Mouse (Mus musculus): ENCODE data around the gene Fgfr2. TPM values are rescaled to one million over a fixed set of nuclear protein-coding genes. Genes with fewer than 3 reads are reported as not detected.

Fgfr2 gene
- polyA plus RNA-seq, 1 experiment from 2014 or later = 169 TPM

GRCm38 (mm10) chr7:132823832-132824231 is 299.3 kb downstream of the Fgfr2 start:
- H3K9me3 ChIP-seq (ENCODE audit: control insufficient read depth, low read depth, low read length) = no peaks in the 10 kb centered on the region
- no peak overlapping the region for H3K4me3 ChIP-seq (ENCODE audit: low read depth, low read length)
- no peak overlapping the region for H3K27ac ChIP-seq (ENCODE audit: low read length)
- H3K27me3 ChIP-seq (ENCODE audit: control insufficient read depth, insufficient read depth, low read length) = no peaks in the 10 kb centered on the region
- H3K9ac ChIP-seq (replicated peaks; ENCODE audit: low read depth, low read length) = no peak overlapping the region
- peaks cover 14% of the 10 kb centered on the region; the same call in 1 of the 2 replicates for H3K36me3 ChIP-seq (ENCODE audit: control insufficient read depth, insufficient read depth, low read length)
- H3K4me2 ChIP-seq (replicated peaks; ENCODE audit: low read depth, low read length) = no peak overlapping the region
- H3K4me1 ChIP-seq (ENCODE audit: control insufficient read depth, insufficient read depth, low read length) = no peaks in the 10 kb centered on the region
- no peak for ATAC-seq (ENCODE audit: insufficient number of reproducible peaks, insufficient read depth, low FRiP score, low read depth)

- Histone ChIP-seq H3K27ac (ENCODE audit: low read length) (no peak overlapping the region), H3K4me1 (ENCODE audit: control insufficient read depth, insufficient read depth, low read length) (no peaks in the 10 kb centered on the region), H3K4me3 (ENCODE audit: low read depth, low read length) (no peak overlapping the region), H3K36me3 (ENCODE audit: control insufficient read depth, insufficient read depth, low read length) (peaks cover 6% of the 10 kb centered on the region; the same call in 1 of the 2 replicates), H3K9ac (replicated peaks; ENCODE audit: low read depth, low read length) (no peak overlapping the region), H3K4me2 (replicated peaks; ENCODE audit: low read depth, low read length) (no peak overlapping the region), H3K9me3 (ENCODE audit: control insufficient read depth, low read depth, low read length) (no peaks in the 10 kb centered on the region), H3K27me3 (ENCODE audit: control insufficient read depth, insufficient read depth, low read length) (no peaks in the 10 kb centered on the region)
- no peak for ATAC-seq (ENCODE audit: insufficient number of reproducible peaks, insufficient read depth, low FRiP score, low read depth)
- 76% methylated on average over 3 of the region's 3 CpGs for WGBS
These were observed 302.5 kb downstream of the Fgfr2 start for GRCm38 (mm10) chr7:132820692-132821091.

- Histone ChIP-seq H3K9ac (replicated peaks; ENCODE audit: low read depth, low read length) (no peak overlapping the region), H3K36me3 (ENCODE audit: control insufficient read depth, insufficient read depth, low read length) (no peaks in the 10 kb centered on the region; the same call in 1 of the 2 replicates), H3K4me1 (ENCODE audit: control insufficient read depth, insufficient read depth, low read length) (0 out of 2 replicates have a peak, but pooled peaks cover 4% of the 10 kb centered on the region), H3K27me3 (ENCODE audit: control insufficient read depth, insufficient read depth, low read length) (no peaks in the 10 kb centered on the region), H3K4me2 (replicated peaks; ENCODE audit: low read depth, low read length) (no peak overlapping the region), H3K9me3 (ENCODE audit: control insufficient read depth, low read depth, low read length) (no peaks in the 10 kb centered on the region), H3K27ac (ENCODE audit: low read length) (no peak overlapping the region), H3K4me3 (ENCODE audit: low read depth, low read length) (no peak overlapping the region)
- WGBS = 92% methylated on average over 6 of the region's 6 CpGs
- no peak for ATAC-seq (ENCODE audit: insufficient number of reproducible peaks, insufficient read depth, low FRiP score, low read depth)
These were observed 306.1 kb downstream of the Fgfr2 start for GRCm38 (mm10) chr7:132817056-132817455.

GRCm38 (mm10) chr7:132816528-132816927 is 306.6 kb downstream of the Fgfr2 start:
- WGBS = 65% methylated on average over 2 of the region's 2 CpGs
- Histone ChIP-seq H3K4me3 (ENCODE audit: low read depth, low read length) (no peak overlapping the region), H3K9ac (replicated peaks; ENCODE audit: low read depth, low read length) (no peak overlapping the region), H3K4me2 (replicated peaks; ENCODE audit: low read depth, low read length) (no peak overlapping the region), H3K4me1 (ENCODE audit: control insufficient read depth, insufficient read depth, low read length) (0 out of 2 replicates have a peak, but pooled peaks cover 9% of the 10 kb centered on the region), H3K9me3 (ENCODE audit: control insufficient read depth, low read depth, low read length) (no peaks in the 10 kb centered on the region), H3K27me3 (ENCODE audit: control insufficient read depth, insufficient read depth, low read length) (no peaks in the 10 kb centered on the region), H3K27ac (ENCODE audit: low read length) (no peak overlapping the region), H3K36me3 (ENCODE audit: control insufficient read depth, insufficient read depth, low read length) (no peaks in the 10 kb centered on the region; the same call in 1 of the 2 replicates)
- no peak for ATAC-seq (ENCODE audit: insufficient number of reproducible peaks, insufficient read depth, low FRiP score, low read depth)

GRCm38 (mm10) chr7:132815081-132815480 is 308.1 kb downstream of the Fgfr2 start:
- Histone ChIP-seq H3K27me3 (ENCODE audit: control insufficient read depth, insufficient read depth, low read length) (no peaks in the 10 kb centered on the region), H3K4me1 (ENCODE audit: control insufficient read depth, insufficient read depth, low read length) (peaks cover 22% of the 10 kb centered on the region), H3K36me3 (ENCODE audit: control insufficient read depth, insufficient read depth, low read length) (no peaks in the 10 kb centered on the region), H3K4me2 (replicated peaks; ENCODE audit: low read depth, low read length) (no peak overlapping the region), H3K9me3 (ENCODE audit: control insufficient read depth, low read depth, low read length) (no peaks in the 10 kb centered on the region), H3K27ac (ENCODE audit: low read length) (no peak overlapping the region), H3K9ac (replicated peaks; ENCODE audit: low read depth, low read length) (no peak overlapping the region), H3K4me3 (ENCODE audit: low read depth, low read length) (no peak overlapping the region)
- ATAC-seq (ENCODE audit: insufficient number of reproducible peaks, insufficient read depth, low FRiP score, low read depth) = no peak
- WGBS = 64% methylated on average over 5 of the region's 5 CpGs

- peak overlapping the region; percentile 74; the same call in 1 of the 2 replicates for H3K9ac ChIP-seq (replicated peaks; ENCODE audit: low read depth, low read length)
- WGBS = 1% methylated on average over 7 of the region's 7 CpGs
- H3K36me3 ChIP-seq (ENCODE audit: control insufficient read depth, insufficient read depth, low read length) = no peaks in the 10 kb centered on the region
- peak overlapping the region; percentile 90 for H3K4me2 ChIP-seq (replicated peaks; ENCODE audit: low read depth, low read length)
- H3K4me3 ChIP-seq (ENCODE audit: low read depth, low read length) = peak overlapping the region; percentile 73
- H3K27me3 ChIP-seq (ENCODE audit: control insufficient read depth, insufficient read depth, low read length) = no peaks in the 10 kb centered on the region
- peaks cover 32% of the 10 kb centered on the region for H3K4me1 ChIP-seq (ENCODE audit: control insufficient read depth, insufficient read depth, low read length)
- peak overlapping the region; percentile 89 for H3K27ac ChIP-seq (ENCODE audit: low read length)
- no peak for ATAC-seq (ENCODE audit: insufficient number of reproducible peaks, insufficient read depth, low FRiP score, low read depth)
- no peaks in the 10 kb centered on the region for H3K9me3 ChIP-seq (ENCODE audit: control insufficient read depth, low read depth, low read length)
These were observed 309.1 kb downstream of the Fgfr2 start for GRCm38 (mm10) chr7:132814089-132814450.

- under 1% methylated on average over 78 of the region's 85 CpGs for WGBS
- Histone ChIP-seq H3K4me2 (replicated peaks; ENCODE audit: low read depth, low read length) (peak within 1 kb of the TSS; percentile 90), H3K4me3 (ENCODE audit: low read depth, low read length) (peak within 1 kb of the TSS; percentile 73), H3K27me3 (ENCODE audit: control insufficient read depth, insufficient read depth, low read length) (no peaks in the 10 kb centered on the region), H3K9me3 (ENCODE audit: control insufficient read depth, low read depth, low read length) (no peaks in the 10 kb centered on the region), H3K36me3 (ENCODE audit: control insufficient read depth, insufficient read depth, low read length) (no peaks in the 10 kb centered on the region), H3K27ac (ENCODE audit: low read length) (peak within 1 kb of the TSS; percentile 89), H3K4me1 (ENCODE audit: control insufficient read depth, insufficient read depth, low read length) (peaks cover 37% of the 10 kb centered on the region), H3K9ac (replicated peaks; ENCODE audit: low read depth, low read length) (peak within 1 kb of the TSS; percentile 74)
- peak; percentile 74 for ATAC-seq (ENCODE audit: insufficient number of reproducible peaks, insufficient read depth, low FRiP score, low read depth)
These were observed 309.6 kb downstream of the Fgfr2 start, which contains the start of gene Fam53b for GRCm38 (mm10) chr7:132813416-132814088. Fam53b (minus strand) TSS chr7:132813886.

GRCm38 (mm10) chr7:132812619-132813415 is 310.3 kb downstream of the Fgfr2 start:
- H3K27me3 ChIP-seq (ENCODE audit: control insufficient read depth, insufficient read depth, low read length) = no peaks in the 10 kb centered on the region
- H3K9me3 ChIP-seq (ENCODE audit: control insufficient read depth, low read depth, low read length) = no peaks in the 10 kb centered on the region
- peak overlapping the region; percentile 90 for H3K4me2 ChIP-seq (replicated peaks; ENCODE audit: low read depth, low read length)
- H3K9ac ChIP-seq (replicated peaks; ENCODE audit: low read depth, low read length) = peak overlapping the region; percentile 74
- no peaks in the 10 kb centered on the region for H3K36me3 ChIP-seq (ENCODE audit: control insufficient read depth, insufficient read depth, low read length)
- peak overlapping the region; percentile 73 for H3K4me3 ChIP-seq (ENCODE audit: low read depth, low read length)
- peak; percentile 4; the same call in 1 of the 2 replicates for ATAC-seq (ENCODE audit: insufficient number of reproducible peaks, insufficient read depth, low FRiP score, low read depth)
- H3K4me1 ChIP-seq (ENCODE audit: control insufficient read depth, insufficient read depth, low read length) = peaks cover 44% of the 10 kb centered on the region
- peak overlapping the region; percentile 89 for H3K27ac ChIP-seq (ENCODE audit: low read length)
- under 1% methylated on average over 56 of the region's 59 CpGs for WGBS

Data from stomach, embryonic 14.5 days (tissue).